Mouse (Mus musculus): Measurements from ENCODE around the gene Ube2j1. TPM values are rescaled to one million over a fixed set of nuclear protein-coding genes. Genes with fewer than 3 reads are reported as not detected.
A peak's percentile ranks its signal among the peaks of the same experiment; 100 is the strongest.

Ube2j1 gene
- polyA plus RNA-seq, 1 experiment, result 19.1 TPM

GRCm38 (mm10) chr4:32984801-32985675 lies 46.2 kb upstream of the Ube2j1 start:
- WGBS, result 54% methylated on average over 13 of the region's 13 CpGs
- Histone ChIP-seq H3K27ac (ENCODE audit: insufficient read depth, low read depth, low read length) (no peak overlapping the region), H3K4me1 (ENCODE audit: control insufficient read depth, insufficient read depth, low read length) (no peaks in the 10 kb centered on the region; the same call in 1 of the 2 replicates), H3K36me3 (ENCODE audit: control insufficient read depth, insufficient read depth, low read length) (no peaks in the 10 kb centered on the region), H3K27me3 (replicated peaks; ENCODE audit: control insufficient read depth, insufficient read depth, low read length) (no peaks in the 10 kb centered on the region), H3K4me3 (ENCODE audit: insufficient read depth, low read depth, low read length) (no peak overlapping the region; the same call in 1 of the 2 replicates)
- no peak for DNase-seq
- TF ChIP-seq POLR2A (IDR thresholded peaks at IDR 0.05; ENCODE audit: low read depth, low read length), result no peak
- TF ChIP-seq CTCF (conservative IDR thresholded peaks at IDR 0.05; ENCODE audit: insufficient read depth, insufficient read length, low read depth, low read length), result 0 out of 2 replicates have a peak, but pooled peaks have one; percentile 14

- H3K27ac ChIP-seq (ENCODE audit: insufficient read depth, low read depth, low read length), result no peak overlapping the region
- no peaks in the 10 kb centered on the region for H3K36me3 ChIP-seq (ENCODE audit: control insufficient read depth, insufficient read depth, low read length)
- DNase-seq, result no peak
- TF ChIP-seq CTCF (conservative IDR thresholded peaks at IDR 0.05; ENCODE audit: insufficient read depth, insufficient read length, low read depth, low read length) (no peak), POLR2A (IDR thresholded peaks at IDR 0.05; ENCODE audit: low read depth, low read length) (no peak)
- no peak overlapping the region for H3K4me3 ChIP-seq (ENCODE audit: insufficient read depth, low read depth, low read length)
- H3K4me1 ChIP-seq (ENCODE audit: control insufficient read depth, insufficient read depth, low read length), result no peaks in the 10 kb centered on the region; the same call in 1 of the 2 replicates
- WGBS, result 36% methylated on average over 3 of the region's 3 CpGs
- H3K27me3 ChIP-seq (replicated peaks; ENCODE audit: control insufficient read depth, insufficient read depth, low read length), result no peaks in the 10 kb centered on the region
These were observed 45.5 kb upstream of the Ube2j1 start for GRCm38 (mm10) chr4:32985684-32986083.

DNA sequence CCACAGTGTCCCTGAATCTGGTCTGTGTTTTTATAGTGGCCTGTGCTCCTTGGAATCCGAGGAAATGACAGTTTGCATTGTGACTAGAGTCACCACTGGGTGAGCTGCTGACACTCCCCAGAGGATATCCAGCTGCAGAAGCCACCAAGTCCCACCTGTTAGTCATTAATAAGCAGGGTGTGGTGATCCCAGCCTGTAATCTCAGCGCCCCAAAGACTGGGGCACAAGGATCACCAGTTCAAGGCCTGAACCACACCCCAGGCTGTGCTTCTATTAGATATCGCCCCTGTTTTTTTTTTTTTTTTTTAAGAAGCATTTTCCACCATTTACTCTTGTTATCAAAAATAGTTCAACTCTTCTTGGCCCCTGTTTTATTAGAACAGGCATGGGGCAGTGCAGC lies 44.2 kb upstream of the Ube2j1 start:
- no peak overlapping the region for H3K4me3 ChIP-seq (ENCODE audit: insufficient read depth, low read depth, low read length)
- H3K27me3 ChIP-seq (replicated peaks; ENCODE audit: control insufficient read depth, insufficient read depth, low read length), result no peaks in the 10 kb centered on the region
- no peaks in the 10 kb centered on the region for H3K4me1 ChIP-seq (ENCODE audit: control insufficient read depth, insufficient read depth, low read length)
- TF ChIP-seq POLR2A (IDR thresholded peaks at IDR 0.05; ENCODE audit: low read depth, low read length), result no peak
- WGBS, result 69% methylated on average over 3 of the region's 3 CpGs
- DNase-seq, result no peak
- no peak overlapping the region for H3K27ac ChIP-seq (ENCODE audit: insufficient read depth, low read depth, low read length)
- no peaks in the 10 kb centered on the region for H3K36me3 ChIP-seq (ENCODE audit: control insufficient read depth, insufficient read depth, low read length)

DNA sequence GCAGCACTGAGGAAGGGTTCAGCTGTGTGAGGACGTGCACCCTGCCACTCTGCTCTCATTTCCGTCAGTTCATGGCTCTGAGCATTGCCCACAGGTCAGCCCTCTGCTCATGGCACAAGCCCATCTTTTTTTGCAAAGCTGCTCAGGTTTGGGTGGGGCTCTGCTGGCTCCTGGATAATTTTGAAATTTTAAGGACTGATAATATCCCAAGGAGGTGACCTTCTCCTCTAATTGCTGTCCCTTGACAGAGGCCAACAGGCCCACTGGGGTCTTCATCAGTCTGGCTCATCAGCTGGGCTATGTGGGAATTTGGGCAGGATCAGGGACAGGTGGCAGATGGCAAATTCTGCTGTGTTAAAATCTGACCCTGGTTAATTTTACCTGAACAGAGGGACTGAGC lies 41.9 kb upstream of the Ube2j1 start:
- no peaks in the 10 kb centered on the region for H3K36me3 ChIP-seq (ENCODE audit: control insufficient read depth, insufficient read depth, low read length)
- H3K27me3 ChIP-seq (replicated peaks; ENCODE audit: control insufficient read depth, insufficient read depth, low read length), result no peaks in the 10 kb centered on the region
- 81% methylated on average over 2 of the region's 2 CpGs for WGBS
- no peak for TF ChIP-seq POLR2A (IDR thresholded peaks at IDR 0.05; ENCODE audit: low read depth, low read length)
- no peak for TF ChIP-seq CTCF (conservative IDR thresholded peaks at IDR 0.05; ENCODE audit: insufficient read depth, insufficient read length, low read depth, low read length)
- no peak for DNase-seq
- H3K27ac ChIP-seq (ENCODE audit: insufficient read depth, low read depth, low read length), result no peak overlapping the region
- no peaks in the 10 kb centered on the region for H3K4me1 ChIP-seq (ENCODE audit: control insufficient read depth, insufficient read depth, low read length)
- H3K4me3 ChIP-seq (ENCODE audit: insufficient read depth, low read depth, low read length), result no peak overlapping the region

GRCm38 (mm10) chr4:32994168-32994567 lies 37.0 kb upstream of the Ube2j1 start:
- Histone ChIP-seq H3K4me3 (ENCODE audit: insufficient read depth, low read depth, low read length) (no peak overlapping the region), H3K27me3 (replicated peaks; ENCODE audit: control insufficient read depth, insufficient read depth, low read length) (no peaks in the 10 kb centered on the region), H3K36me3 (ENCODE audit: control insufficient read depth, insufficient read depth, low read length) (no peaks in the 10 kb centered on the region), H3K27ac (ENCODE audit: insufficient read depth, low read depth, low read length) (no peak overlapping the region), H3K4me1 (ENCODE audit: control insufficient read depth, insufficient read depth, low read length) (no peaks in the 10 kb centered on the region)
- DNase-seq, result no peak
- WGBS, result 82% methylated on average over 3 of the region's 3 CpGs
- TF ChIP-seq POLR2A (IDR thresholded peaks at IDR 0.05; ENCODE audit: low read depth, low read length) (no peak), CTCF (conservative IDR thresholded peaks at IDR 0.05; ENCODE audit: insufficient read depth, insufficient read length, low read depth, low read length) (0 out of 2 replicates have a peak, but pooled peaks have one; percentile 6)

- no peak for DNase-seq
- TF ChIP-seq CTCF (conservative IDR thresholded peaks at IDR 0.05; ENCODE audit: insufficient read depth, insufficient read length, low read depth, low read length) (no peak), POLR2A (IDR thresholded peaks at IDR 0.05; ENCODE audit: low read depth, low read length) (no peak)
- H3K36me3 ChIP-seq (ENCODE audit: control insufficient read depth, insufficient read depth, low read length), result no peaks in the 10 kb centered on the region
- H3K27me3 ChIP-seq (replicated peaks; ENCODE audit: control insufficient read depth, insufficient read depth, low read length), result no peaks in the 10 kb centered on the region
- 94% methylated on average over 5 of the region's 5 CpGs for WGBS
- no peaks in the 10 kb centered on the region for H3K4me1 ChIP-seq (ENCODE audit: control insufficient read depth, insufficient read depth, low read length)
- no peak overlapping the region for H3K27ac ChIP-seq (ENCODE audit: insufficient read depth, low read depth, low read length)
- no peak overlapping the region for H3K4me3 ChIP-seq (ENCODE audit: insufficient read depth, low read depth, low read length)
These were observed 35.1 kb upstream of the Ube2j1 start for GRCm38 (mm10) chr4:32996083-32996482.

GRCm38 (mm10) chr4:32997571-32997970 lies 33.6 kb upstream of the Ube2j1 start:
- Histone ChIP-seq H3K36me3 (ENCODE audit: control insufficient read depth, insufficient read depth, low read length) (no peaks in the 10 kb centered on the region), H3K27ac (ENCODE audit: insufficient read depth, low read depth, low read length) (no peak overlapping the region), H3K4me1 (ENCODE audit: control insufficient read depth, insufficient read depth, low read length) (no peaks in the 10 kb centered on the region), H3K27me3 (replicated peaks; ENCODE audit: control insufficient read depth, insufficient read depth, low read length) (no peaks in the 10 kb centered on the region), H3K4me3 (ENCODE audit: insufficient read depth, low read depth, low read length) (no peak overlapping the region)
- DNase-seq, result no peak
- 77% methylated on average over 5 of the region's 5 CpGs for WGBS
- TF ChIP-seq POLR2A (IDR thresholded peaks at IDR 0.05; ENCODE audit: low read depth, low read length) (no peak), CTCF (conservative IDR thresholded peaks at IDR 0.05; ENCODE audit: insufficient read depth, insufficient read length, low read depth, low read length) (no peak)
